Mouse (Mus musculus) cerebellum, adult 11 months (tissue): ENCODE measurements around the gene Cldn34c4.

Experiments
- DNase-seq: peaks from one replicate; pipeline ENCODE4 v3.0.0; 2022

Gene Cldn34c4

GRCm38 (mm10) chrX:127736454-127736853 lies at the start of gene Cldn34c4:
TSS of gene Cldn34c4 (minus strand) at chrX:127736554.
- DNase-seq = no peak

- DNase-seq = no peak
These were observed 10.7 kb upstream of the Cldn34c4 start for GRCm38 (mm10) chrX:127747062-127747461.
